Mouse (Mus musculus) c-Kit-positive CD71-negative TER-119-negative erythroid progenitor cells, embryonic 14.5 days (primary cell): ENCODE data around the gene Atg10.
A peak's percentile ranks its signal among the peaks of the same experiment; 100 is the strongest.

Experiments used
- DNase-seq: peaks from one replicate; pipeline ENCODE4 v3.0.0-alpha.2; 2013; ENCODE audit warnings: low read depth

The Atg10 gene

DNA sequence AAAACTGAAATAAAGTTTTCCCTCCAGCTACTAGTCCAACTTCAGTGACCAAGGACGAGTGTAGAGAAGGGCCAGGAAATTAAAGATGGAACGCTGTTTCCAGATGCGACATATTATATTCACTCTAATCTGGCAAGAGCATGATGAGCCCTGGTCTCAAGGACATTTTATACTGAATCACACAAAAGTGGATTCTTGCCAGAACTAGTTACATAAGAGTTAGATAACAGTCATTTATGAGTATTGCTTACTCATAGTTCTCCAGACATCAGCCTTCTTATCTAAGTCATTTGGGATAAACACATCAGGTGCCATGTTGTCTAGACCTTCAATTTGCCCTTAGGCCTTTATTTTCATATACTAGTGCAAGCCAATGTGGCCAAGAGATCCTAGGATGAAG lies 108.9 kb downstream of the Atg10 start:
- no peak for DNase-seq

DNA sequence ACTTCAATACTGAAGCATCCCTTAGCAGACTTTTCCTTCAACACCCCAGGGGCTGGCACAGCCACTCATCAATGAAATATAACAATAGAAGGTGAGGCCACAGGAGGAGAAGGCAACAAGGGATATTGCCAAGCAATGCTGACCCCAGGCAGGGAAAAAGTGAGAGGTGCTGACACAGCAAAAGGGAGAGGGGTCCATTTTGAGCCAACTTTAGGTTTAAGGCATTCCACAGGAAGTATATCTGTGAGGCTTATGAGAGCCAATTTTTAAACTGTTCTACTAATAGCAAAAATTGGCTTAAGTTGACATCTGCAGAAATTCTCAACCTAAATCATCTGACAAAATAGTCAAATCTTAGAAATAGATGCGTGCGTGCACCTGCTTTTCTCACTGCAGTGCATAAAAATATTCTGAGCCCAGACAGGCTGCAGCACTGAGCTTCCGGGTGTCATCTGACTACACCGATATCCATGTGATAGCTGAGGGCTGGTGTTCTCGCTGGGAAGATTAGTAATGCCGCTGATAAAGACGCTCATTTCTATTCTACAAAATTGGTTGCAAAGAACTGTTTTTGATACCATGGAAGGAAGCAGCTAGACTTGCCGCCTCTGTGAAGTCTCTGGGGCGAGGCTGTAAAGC lies 116.3 kb downstream of the Atg10 start:
- no peak for DNase-seq

DNA sequence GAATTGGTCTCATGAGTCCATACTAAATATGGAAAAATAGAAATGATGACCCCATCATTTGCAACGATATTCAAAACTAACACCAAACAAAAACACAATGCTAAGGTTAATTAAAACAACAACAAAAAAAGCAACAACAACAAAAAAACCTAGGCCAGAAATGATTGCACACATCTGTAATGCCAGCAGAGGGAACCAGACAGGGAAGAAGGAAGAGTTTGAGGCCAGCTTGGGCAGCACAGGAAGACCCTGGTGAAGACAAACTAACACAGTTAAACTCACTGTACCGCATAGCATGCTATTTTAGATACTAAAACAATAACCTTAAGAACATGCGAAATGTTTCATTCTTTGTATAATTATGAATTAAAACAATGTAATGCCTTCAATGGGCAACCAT lies 121.5 kb downstream of the Atg10 start:
- DNase-seq = no peak

DNA sequence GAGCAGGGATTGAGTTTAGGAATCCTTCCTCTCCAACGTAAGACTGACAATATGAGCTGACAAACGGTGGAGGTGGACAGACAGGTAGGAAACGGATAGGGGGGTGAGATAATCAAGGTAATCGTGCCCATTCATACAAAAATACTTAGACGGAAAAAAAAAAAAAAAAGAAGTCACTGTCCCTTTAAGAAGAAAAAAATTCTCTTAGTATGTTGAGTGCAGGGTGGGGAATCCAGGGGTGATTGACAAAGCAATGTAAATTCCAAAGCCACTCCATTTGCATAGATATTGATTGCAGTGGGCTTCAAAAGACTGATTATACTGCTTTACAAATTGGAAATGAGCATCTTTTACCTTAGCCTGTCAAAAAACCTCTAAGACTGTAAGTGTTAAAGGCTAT lies 123.4 kb downstream of the Atg10 start:
- no peak for DNase-seq

DNA sequence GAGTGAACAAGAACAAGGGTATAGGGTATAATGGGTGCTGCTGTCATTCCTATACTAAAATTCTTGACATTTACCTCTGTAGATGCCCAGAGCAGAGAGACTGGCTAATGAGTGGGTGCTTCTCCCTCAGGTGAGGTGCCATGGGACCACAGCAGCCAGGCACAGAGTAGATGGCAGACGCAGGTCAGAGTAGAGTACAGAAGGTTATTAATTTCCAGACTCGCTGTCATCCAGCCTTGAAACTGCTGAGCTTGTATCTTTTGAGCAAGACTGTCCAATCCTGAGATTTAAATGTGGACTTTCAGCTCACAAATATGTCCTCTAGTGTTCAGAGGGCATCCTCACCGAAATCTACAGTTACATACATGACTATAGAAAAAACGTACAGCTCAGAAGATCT lies 128.9 kb downstream of the Atg10 start:
- DNase-seq = no peak

DNA sequence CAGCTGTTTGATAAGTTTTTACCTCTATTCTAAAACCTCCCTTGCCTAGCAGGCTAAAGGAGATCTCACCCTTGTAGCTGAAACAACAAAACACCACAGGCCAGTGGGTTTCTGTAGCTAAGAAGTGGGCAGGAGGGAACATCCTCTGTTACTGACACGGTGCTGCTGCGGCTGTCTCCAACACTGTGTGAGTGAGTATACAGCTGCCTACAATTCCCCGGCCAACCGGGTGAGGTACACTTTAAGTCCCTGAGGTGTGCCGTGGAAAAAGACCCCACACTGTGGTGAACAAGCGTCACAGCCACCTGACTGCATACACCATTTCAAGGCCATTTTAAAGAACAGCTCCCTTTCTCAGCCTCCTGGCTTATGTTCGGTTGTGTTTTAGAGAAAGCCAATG lies 129.6 kb downstream of the Atg10 start:
- peak; percentile 18 for DNase-seq

DNA sequence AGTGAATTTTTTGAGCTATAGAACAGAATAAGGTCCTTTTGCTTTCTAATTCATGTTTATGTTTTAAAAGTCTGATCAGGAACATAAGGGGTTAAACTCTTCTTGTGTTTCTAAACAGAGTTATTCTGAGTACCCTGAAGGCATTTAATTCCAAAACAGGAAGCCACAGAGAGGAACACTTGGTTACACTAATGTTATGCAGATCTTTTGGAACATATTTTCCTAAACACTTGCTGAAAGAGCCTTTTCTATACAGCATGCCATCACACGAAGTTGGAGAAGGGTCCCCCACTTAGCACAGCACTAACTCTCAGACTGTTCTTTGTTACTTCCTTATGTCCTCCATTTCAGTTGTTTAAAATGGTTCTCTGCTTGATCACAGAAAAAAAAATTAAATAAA lies 130.2 kb downstream of the Atg10 start:
- DNase-seq = peak; percentile 30

DNA sequence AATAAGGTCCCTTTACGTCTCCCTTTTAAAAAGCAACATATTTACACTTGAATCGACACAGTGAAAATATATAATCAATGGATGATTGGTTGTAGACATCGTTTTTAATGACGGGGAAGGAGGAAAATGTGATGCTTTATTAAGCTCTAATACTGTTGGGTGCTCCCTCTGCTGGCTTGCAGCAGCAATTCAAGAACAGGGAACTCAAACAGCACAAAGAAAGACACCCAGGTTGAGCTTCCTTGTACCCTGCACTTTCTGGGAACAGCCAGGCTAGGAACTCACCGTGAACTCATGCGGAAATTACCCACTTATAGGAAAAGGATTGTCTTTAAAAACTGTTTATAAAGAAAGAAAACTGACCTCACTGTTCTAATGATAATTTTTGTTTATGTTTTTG lies 130.6 kb downstream of the Atg10 start:
- DNase-seq = peak; percentile 30

DNA sequence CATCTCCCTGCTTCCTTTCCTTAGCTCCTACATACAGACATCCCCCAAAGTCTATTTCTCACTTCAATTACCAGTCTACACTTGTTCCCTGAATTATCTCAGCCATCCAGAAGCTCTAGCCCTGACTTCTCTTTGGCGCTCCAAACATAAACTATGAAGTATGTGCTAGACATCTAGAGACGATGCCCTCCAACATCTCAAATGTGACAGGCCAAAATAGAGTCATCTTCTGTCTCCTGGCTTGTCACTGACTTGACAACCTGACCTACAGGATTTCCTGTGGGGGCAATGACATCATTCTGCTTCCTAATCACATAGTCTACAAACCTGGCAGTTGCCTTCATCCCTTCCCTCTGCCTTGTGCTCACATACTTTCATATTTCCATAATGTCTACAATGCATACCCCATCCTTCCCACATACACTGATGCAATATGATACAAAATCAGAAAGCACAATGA lies 132.0 kb downstream of the Atg10 start:
- DNase-seq = peak; percentile 32

DNA sequence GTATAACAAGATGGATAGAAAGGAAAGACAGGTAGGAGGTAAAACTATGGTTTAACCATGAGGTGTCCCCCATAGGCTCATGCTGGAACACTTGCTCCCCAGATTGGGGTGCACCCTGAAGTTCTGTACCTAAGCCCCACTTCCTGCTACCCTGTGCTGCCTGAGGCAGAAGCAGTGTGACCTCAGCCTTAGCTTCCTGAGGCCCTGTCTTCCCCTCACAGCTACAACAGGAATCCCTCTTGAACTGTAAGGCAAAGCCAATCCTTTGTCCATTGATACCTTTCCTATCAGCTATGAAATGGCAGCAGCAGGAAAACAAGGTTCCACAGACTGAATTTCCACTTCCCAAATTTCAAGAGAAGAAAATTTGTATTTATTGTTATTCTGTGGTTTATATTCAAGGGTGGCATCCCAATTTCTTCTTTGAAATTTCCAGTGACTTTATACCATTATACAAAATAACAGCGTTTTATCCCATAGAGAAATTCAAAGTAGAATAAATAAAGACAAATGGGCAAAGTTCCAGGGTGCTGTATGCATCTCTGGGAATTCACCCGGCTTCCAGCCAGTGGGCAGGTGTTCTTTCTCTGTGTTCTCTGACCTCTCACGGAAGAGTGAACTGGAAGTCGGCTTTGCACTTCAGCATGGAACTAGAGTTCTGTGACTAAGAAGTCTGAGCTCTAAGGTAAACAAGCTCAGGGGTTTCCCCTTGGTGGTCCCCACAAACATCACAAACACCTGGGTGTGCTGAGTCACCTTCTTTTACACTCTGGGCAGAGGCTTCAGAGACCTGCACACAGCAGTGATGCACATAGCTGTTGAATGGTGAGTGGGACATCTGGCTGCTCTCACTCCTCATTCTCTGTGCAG lies 132.7 kb downstream of the Atg10 start:
- no peak for DNase-seq

DNA sequence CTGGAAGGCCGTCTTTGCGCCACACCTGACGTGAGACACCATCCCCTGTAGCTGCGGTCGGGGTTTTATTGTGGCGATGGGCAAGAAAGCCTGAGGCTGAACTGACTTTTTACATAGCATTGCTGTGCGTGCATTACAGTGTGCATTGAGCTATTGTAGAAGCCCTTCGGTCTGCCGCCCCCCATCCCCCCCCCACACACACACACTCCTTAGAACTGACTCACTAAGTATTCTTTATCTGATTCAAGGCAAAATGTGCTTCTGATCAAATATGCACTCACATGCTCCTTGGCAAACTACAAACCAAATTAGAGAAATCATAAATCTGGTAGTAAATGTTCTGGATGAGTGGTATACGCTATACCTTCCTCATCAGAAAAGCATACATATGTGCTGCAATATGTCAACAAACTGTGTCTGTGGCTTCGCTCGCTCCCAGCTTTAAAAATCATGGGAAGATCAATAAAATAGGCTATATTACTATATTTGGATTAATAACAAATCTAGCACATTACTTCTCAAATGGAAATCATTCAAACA lies 137.3 kb downstream of the Atg10 start:
- no peak for DNase-seq

DNA sequence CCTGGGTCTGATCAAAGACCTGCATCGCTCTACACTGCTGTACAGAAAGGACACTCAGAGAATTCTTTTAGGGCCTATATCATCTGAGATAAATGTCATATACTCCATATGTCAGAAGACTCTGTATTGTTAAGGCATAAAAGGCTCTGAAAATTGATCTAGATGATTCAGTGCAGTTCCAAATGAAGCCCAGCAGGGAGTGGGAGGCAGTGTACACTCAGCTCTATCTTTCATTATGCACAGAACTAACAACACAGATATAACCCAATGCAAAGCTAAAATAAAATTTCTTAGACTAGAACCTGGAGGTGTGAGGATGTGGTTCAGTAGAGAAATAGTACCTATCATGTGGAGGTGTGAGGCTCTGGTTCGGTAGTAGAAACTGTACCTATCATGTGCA lies 151.4 kb downstream of the Atg10 start:
- DNase-seq = no peak

DNA sequence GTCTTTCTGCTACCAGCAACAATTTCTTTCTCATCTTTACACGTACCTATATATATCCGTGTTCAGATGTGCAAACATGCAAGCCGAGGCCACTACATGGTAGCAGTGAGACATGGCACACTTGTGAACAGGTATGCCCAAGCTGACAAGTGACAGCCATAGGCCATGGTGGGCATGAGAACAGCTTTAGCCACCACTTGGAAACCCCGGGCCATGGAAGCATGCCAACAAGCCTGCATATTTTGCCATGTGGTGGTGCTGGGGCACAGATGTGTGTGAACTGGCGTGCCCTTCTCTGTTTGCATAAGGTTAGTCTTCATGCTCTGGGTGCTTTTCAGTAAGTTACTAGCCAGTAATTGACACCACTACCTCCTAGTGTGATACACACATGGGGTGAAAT lies 162.9 kb downstream of the Atg10 start:
- no peak for DNase-seq

DNA sequence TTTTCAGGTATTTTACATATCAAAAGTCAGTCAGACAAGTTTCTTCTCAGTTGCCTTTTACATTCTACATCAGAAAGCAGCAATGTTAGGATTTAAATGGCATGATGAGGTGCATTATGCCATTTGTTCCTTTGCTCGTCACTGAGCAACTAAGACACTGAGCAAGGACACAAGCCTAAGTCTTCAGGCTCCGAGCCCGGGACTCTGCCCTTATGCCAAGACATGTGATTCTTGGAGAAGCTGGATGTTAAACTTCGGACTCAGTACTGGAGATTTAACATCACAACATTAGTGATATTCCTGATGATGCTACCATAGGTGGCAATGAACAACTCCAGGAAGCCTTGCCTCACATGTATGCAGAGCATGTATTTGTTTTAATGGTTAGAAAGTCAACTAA lies 175.6 kb downstream of the Atg10 start:
- no peak for DNase-seq

DNA sequence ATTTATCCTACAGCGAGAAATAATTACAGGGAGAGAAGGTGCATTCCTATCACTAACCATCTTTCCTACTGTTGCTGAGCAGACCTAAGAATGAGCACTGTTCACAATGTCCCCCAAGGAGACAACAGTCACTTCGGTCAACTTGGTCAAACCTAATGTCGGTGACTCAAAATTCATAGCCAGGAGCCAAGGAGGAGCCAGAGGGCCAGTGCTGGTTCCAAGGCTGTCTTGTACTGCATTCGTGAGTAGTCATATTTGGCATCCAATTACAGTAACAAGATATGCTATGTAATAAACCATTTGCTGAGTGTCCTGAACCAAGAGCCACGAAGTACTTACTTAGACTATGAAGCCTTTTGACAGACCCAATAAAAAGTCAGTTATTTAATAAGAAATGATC lies 176.9 kb downstream of the Atg10 start:
- no peak for DNase-seq

DNA sequence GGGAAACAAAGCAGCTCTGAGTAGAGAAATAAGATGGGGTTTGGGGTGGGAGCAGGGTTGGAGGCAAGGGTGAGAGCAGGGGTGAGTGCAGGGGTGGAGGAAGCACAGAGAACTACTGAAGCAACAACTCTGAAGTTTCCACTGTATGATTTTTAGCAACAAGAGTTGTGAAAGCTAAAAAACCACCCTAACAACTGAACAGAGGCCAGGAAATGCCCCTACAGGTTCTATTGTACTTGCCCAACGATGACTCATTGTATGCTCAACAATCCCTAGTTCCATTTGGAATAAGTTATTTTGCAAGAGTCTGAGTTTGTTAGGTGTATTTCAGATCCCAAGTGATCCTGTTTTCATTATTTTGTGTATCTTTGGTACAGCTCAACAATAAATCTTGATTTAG lies 182.5 kb downstream of the Atg10 start:
- no peak for DNase-seq

DNA sequence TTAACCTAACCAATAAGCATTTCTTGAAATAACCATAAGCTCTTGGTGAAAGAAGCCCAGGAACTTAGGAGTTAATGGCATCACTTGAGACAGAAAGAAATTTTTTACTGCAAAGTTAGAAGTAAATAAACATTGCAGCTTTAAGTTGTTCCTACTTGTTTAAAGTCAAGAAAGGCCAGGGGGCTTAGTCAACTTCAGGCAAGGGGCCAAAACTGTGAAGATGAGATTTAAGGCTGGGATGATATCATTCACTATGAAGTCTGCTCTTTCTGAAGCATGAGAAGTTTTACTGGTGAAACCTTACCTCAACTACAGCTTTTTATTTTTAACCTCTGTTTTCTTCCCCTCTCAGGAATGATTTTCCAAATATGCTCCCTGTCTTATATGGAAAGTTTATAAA lies 183.3 kb downstream of the Atg10 start:
- no peak for DNase-seq

DNA sequence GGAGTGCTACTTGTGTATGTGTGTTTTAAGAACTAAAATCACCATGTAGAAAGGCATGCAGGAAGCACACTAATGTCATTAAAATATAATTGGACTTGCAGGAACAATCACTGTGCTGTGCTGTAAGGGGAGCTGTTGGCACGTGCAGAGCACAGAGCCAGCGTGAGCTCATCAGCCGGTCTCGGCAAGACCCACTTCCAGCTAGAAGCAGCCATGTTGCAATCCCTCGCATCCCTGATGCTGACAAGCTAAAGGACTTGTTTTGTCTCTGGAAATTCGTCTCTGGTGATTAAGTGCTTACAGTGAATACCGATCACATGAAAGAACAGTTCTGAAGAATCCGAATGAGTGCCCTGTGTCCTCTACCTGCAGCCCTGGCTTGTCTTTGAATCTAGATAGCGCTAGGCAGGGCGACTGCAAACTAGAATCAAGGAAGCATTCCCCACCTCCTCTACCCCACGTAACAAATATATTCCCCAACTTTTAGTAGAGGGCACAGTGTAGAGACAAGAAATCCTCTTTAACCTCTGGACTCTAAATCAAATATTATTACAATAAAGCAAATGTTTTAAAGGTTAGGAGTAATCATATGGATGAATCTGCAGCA lies 184.5 kb downstream of the Atg10 start:
- no peak for DNase-seq

DNA sequence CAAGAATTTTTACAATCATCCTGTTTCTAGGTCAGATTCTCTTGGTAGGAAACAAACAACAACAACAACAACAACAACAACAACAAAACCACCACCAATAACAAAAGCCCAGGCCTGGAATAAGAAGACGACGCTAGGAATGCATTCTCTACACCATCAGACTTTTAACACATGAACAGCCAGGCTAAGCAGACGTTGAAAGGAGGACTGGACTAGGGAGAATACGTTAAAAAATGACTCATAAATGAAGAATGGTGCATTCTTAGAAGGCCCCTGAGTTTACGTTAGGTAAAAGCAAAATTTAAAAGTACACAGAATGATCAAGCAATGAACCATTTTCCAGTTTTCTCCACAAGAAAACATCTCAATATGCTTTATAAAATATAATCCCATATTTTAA lies 185.1 kb downstream of the Atg10 start:
- DNase-seq = no peak

DNA sequence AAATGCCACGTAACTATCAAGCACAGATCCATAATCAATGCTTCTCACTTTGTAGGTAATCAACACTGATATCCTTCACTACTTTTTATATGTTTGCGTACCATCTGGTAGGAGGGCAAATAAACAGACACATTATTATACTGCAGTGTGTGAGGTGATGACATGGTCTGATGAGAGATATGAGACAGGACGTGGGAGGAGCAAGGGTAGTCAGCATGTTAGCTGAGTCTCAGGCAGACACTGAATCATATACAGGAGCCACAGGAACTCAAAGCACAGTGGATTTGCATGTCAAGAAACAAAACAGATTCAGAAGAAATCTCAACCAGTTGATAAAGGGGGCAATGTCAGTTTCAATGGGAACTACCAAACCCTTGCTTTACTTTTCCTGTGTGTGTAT lies 185.7 kb downstream of the Atg10 start:
- no peak for DNase-seq

DNA sequence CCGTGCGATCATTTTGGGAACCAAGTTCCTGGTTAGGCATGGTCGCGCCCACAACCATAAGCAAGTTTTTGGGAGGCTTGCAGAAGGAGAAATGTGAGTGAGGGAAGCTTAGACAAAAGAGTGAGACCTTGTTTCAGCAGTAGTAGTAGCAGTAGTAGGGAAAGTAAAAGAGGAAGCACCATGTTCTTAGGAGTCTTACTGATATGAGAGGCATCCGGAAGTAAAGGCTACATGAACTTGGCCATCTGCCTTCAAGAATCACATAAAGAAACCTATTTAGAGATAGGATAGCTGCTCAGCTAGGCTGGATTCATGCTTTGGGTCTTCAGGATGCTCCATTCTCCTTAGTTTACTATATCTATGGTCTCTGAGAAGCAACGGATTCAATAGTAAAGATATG lies 186.4 kb downstream of the Atg10 start:
- DNase-seq = no peak

DNA sequence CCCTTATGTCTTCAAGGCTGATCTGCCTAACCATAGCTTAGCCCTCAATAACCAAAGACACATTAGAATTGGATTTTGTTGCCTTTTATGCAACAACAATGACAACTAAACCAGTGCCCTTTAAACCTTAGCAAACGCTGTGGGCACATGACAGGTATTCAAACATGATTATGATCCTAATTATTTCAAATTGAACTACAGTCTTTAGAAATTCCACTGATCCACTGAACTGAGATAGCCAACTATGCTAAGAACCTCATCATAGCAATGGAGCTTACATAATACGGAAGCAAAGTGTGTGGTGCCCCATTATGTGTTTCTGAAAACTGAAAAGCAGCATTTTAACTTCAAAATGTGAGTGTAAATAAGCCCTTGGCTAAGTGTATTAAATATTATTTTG lies 191.9 kb downstream of the Atg10 start:
- no peak for DNase-seq

DNA sequence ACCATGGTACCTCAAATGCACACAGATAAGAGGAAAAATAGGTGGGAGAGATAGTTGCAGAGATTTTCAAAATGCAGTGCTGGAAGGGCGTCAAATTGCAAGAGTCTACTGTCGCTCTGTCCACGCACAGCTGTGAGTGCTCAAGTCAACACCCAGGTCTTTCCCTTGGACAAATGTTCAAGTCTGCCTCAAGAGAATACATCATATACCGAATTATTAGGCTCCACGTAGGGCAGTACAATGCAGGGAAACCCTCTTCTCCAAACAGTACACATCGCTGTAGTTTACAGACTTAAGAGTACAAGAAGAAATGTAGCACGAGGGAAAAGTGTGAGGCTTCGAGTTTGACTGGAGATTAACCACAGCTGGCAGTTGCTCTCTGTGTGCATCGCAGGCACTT lies 200.3 kb downstream of the Atg10 start:
- DNase-seq = no peak
